Mouse (Mus musculus): ENCODE measurements at regions not wholly inside any gene's neighbourhood (a gene's known extent, or its start where the extent isn't known, plus 50 kb on each side); places are given as distances from the start of the nearest gene placed in this dataset.

DNA sequence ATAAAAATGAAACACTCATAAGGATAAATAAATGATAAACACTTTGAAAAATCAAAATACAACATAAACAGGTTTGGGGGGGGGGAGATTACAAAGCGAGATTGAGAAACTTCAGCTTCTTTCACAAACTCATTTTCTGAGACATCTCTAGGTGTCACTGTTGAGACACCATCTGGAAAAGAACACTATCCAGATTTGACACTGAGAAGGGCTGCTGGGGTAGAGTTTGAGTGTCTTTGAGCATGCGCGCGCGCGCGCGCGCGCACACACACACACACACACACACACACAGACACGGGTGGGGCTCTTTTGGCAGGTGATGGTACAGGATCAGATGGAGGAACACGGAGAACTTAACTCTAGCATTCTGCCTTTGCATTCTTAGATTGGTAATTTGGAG, 230.7 kb upstream of the Ddx18 start:
- Histone ChIP-seq H3K9ac (replicated peaks; ENCODE audit: low read length, poor library complexity, severe bottlenecking) (no peak overlapping the region), H3K27me3 (ENCODE audit: insufficient read depth, low read length) (no peaks in the 10 kb centered on the region), H3K4me1 (ENCODE audit: insufficient read depth, low read length) (no peaks in the 10 kb centered on the region), H3K9me3 (ENCODE audit: low read length) (no peaks in the 10 kb centered on the region), H3K4me3 (ENCODE audit: low read depth, low read length) (no peak overlapping the region), H3K27ac (ENCODE audit: low read depth, low read length) (no peak overlapping the region), H3K4me2 (ENCODE audit: low read depth, low read length, poor library complexity, severe bottlenecking) (no peak overlapping the region), H3K36me3 (ENCODE audit: insufficient read depth, low read length) (no peaks in the 10 kb centered on the region)
- TF ChIP-seq CTCF (IDR thresholded peaks at IDR 0.05), result peak; percentile 68
- WGBS, result 82% methylated on average over 12 of the region's 12 CpGs
- DNase-seq (ENCODE audit: low spot score), result peak; percentile 68
- no peak for ATAC-seq (ENCODE audit: low FRiP score)

DNA sequence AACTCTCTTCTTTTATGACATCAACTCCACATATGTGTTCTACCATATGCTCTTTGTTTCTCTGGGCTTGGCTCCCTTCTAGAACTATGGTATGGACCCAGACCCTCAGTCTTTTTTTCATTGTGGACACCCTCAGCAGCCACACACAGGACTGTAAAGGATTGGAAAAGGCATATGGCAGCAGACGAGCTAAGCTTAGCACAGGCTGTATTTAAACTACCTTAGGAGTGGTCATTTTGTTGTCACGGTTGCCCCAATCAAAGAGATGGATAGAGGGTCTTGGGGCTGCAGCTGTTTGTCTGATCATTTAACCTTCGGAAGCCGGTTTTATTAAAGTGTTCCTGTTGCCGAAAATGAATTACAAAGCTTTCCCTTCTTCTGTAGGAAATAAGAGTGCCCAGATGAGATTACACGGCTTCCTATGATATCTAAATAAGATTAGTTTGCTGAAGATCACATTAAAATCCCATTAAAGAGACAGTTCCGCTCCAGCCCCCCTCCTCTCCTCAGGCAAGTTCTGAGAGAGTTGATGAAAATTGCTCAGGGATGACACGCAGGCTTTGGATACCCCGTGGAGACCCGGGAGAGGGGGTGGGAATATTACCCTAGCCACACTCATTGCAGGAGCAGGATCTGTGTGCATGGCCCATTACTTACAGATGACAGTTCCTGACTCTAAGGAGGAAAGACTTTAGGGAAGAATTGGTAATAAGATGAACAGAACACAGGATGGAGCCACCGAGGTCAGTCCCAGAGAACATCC, 227.4 kb upstream of the Ddx18 start:
- no peak overlapping the region for H3K9ac ChIP-seq (replicated peaks; ENCODE audit: low read length, poor library complexity, severe bottlenecking)
- no peaks in the 10 kb centered on the region for H3K36me3 ChIP-seq (ENCODE audit: insufficient read depth, low read length)
- no peaks in the 10 kb centered on the region for H3K27me3 ChIP-seq (ENCODE audit: insufficient read depth, low read length)
- no peak overlapping the region for H3K27ac ChIP-seq (ENCODE audit: low read depth, low read length)
- no peaks in the 10 kb centered on the region for H3K4me1 ChIP-seq (ENCODE audit: insufficient read depth, low read length)
- 39% methylated on average over 11 of the region's 11 CpGs for WGBS
- ATAC-seq (ENCODE audit: low FRiP score) (no peak; the same call in 1 of the 2 replicates), DNase-seq (ENCODE audit: low spot score) (peak; percentile 46)
- TF ChIP-seq CTCF (IDR thresholded peaks at IDR 0.05), result no peak
- H3K4me2 ChIP-seq (ENCODE audit: low read depth, low read length, poor library complexity, severe bottlenecking), result no peak overlapping the region
- H3K4me3 ChIP-seq (ENCODE audit: low read depth, low read length), result no peak overlapping the region
- no peaks in the 10 kb centered on the region for H3K9me3 ChIP-seq (ENCODE audit: low read length)

DNA sequence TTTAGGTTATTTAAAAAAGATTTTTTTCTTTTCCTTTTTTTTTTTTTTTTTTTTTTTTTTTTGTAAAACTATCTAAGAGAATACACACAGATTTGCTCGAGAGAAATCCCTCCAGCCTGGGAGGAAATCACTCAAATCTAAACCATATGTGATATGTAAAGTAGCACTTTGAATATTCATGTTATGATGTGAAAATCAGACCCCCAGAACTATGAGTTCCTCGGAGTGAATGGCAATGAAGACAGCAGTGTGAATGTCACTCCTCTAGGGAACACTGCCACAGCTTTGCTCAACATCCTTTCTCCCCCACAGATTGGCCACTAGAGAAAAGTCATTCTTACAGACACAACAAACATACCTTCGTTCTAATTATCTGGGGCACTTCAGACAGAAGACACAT, 217.8 kb upstream of the Ddx18 start:
- no peak overlapping the region for H3K9ac ChIP-seq (replicated peaks; ENCODE audit: low read length, poor library complexity, severe bottlenecking)
- DNase-seq (ENCODE audit: low spot score) (no peak), ATAC-seq (ENCODE audit: low FRiP score) (no peak)
- H3K4me3 ChIP-seq (ENCODE audit: low read depth, low read length), result no peak overlapping the region
- H3K27ac ChIP-seq (ENCODE audit: low read depth, low read length), result no peak overlapping the region
- H3K36me3 ChIP-seq (ENCODE audit: insufficient read depth, low read length), result no peaks in the 10 kb centered on the region
- H3K27me3 ChIP-seq (ENCODE audit: insufficient read depth, low read length), result no peaks in the 10 kb centered on the region
- H3K9me3 ChIP-seq (ENCODE audit: low read length), result no peaks in the 10 kb centered on the region
- no peak overlapping the region for H3K4me2 ChIP-seq (ENCODE audit: low read depth, low read length, poor library complexity, severe bottlenecking)
- no peaks in the 10 kb centered on the region for H3K4me1 ChIP-seq (ENCODE audit: insufficient read depth, low read length)
- 27% methylated on average over 3 of the region's 3 CpGs for WGBS
- TF ChIP-seq CTCF (IDR thresholded peaks at IDR 0.05), result no peak

DNA sequence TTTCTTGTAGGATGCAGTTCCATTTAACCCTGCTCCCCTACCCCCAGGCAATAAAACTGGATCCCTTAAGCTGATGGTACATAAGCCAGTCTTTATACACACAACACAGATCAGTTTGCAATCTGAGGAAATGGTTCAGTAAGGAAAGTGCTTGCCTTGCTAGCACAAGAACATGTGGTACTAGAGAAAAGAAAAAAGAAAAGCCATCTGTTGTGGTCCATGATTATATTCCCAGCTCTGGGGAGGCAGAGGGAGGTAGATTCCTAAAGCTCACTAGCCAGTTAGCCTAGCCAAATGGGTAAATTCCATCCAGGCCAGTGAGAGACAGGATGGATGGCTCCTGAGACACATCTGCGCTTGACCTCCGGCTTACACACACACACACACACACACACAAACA, 206.2 kb upstream of the Ddx18 start:
- WGBS, result 94% methylated on average over 2 of the region's 2 CpGs
- Histone ChIP-seq H3K27me3 (ENCODE audit: insufficient read depth, low read length) (no peaks in the 10 kb centered on the region), H3K9ac (replicated peaks; ENCODE audit: low read length, poor library complexity, severe bottlenecking) (no peak overlapping the region), H3K4me2 (ENCODE audit: low read depth, low read length, poor library complexity, severe bottlenecking) (no peak overlapping the region), H3K9me3 (ENCODE audit: low read length) (no peaks in the 10 kb centered on the region), H3K4me1 (ENCODE audit: insufficient read depth, low read length) (no peaks in the 10 kb centered on the region), H3K4me3 (ENCODE audit: low read depth, low read length) (no peak overlapping the region), H3K27ac (ENCODE audit: low read depth, low read length) (no peak overlapping the region), H3K36me3 (ENCODE audit: insufficient read depth, low read length) (no peaks in the 10 kb centered on the region)
- no peak for DNase-seq (ENCODE audit: low spot score)
- TF ChIP-seq CTCF (IDR thresholded peaks at IDR 0.05), result no peak
- no peak for ATAC-seq (ENCODE audit: low FRiP score)

DNA sequence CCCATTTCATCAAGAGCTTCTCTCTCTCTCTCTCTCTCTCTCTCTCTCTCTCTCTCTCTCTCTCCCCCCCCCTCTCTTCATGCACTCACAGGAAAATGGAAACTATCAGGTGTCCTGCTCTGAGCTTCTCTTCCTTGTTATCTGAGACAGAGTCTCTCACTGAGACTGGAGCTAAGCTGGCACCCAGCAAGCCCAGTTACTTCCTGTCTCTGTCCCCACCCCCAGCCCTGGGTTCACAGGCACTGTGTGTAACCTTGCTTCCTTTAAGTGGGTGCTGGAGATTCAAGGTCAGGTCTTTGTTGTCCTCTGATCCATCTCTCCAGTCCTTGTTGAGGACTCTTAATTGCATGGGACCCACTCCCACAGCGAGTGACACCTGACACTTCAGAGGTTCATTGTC, 203.7 kb upstream of the Ddx18 start:
- DNase-seq (ENCODE audit: low spot score) (no peak), ATAC-seq (ENCODE audit: low FRiP score) (no peak)
- no peaks in the 10 kb centered on the region for H3K27me3 ChIP-seq (ENCODE audit: insufficient read depth, low read length)
- 87% methylated on average over 1 of the region's 1 CpGs for WGBS
- no peaks in the 10 kb centered on the region for H3K36me3 ChIP-seq (ENCODE audit: insufficient read depth, low read length)
- no peak for TF ChIP-seq CTCF (IDR thresholded peaks at IDR 0.05)
- H3K9ac ChIP-seq (replicated peaks; ENCODE audit: low read length, poor library complexity, severe bottlenecking), result no peak overlapping the region
- no peak overlapping the region for H3K4me3 ChIP-seq (ENCODE audit: low read depth, low read length)
- no peaks in the 10 kb centered on the region for H3K9me3 ChIP-seq (ENCODE audit: low read length)
- H3K27ac ChIP-seq (ENCODE audit: low read depth, low read length), result no peak overlapping the region
- H3K4me1 ChIP-seq (ENCODE audit: insufficient read depth, low read length), result no peaks in the 10 kb centered on the region
- no peak overlapping the region for H3K4me2 ChIP-seq (ENCODE audit: low read depth, low read length, poor library complexity, severe bottlenecking)

DNA sequence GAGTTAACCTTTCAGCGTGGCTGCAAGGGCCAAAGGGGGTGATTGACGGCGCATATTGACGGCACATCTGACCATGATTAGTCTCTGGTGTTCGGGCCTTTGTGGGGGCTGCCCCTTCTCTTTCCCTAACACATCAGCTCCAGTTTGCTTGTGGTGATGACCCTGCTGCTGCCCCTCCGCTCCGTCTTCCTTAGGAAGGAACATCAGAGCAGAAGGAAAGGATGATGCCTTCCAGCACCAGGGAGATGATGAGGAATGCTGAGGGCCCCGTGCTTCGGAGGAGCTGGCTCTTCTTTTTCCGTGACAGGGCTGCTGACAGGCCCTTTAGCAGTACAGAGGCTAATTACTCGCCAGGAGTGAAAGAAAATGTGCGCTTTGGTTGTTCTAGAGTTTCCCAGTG, 203.1 kb upstream of the Ddx18 start:
- DNase-seq (ENCODE audit: low spot score) (peak; percentile 10), ATAC-seq (ENCODE audit: low FRiP score) (no peak)
- no peak overlapping the region for H3K27ac ChIP-seq (ENCODE audit: low read depth, low read length)
- H3K27me3 ChIP-seq (ENCODE audit: insufficient read depth, low read length), result no peaks in the 10 kb centered on the region
- H3K4me3 ChIP-seq (ENCODE audit: low read depth, low read length), result no peak overlapping the region
- no peak for TF ChIP-seq CTCF (IDR thresholded peaks at IDR 0.05)
- H3K4me2 ChIP-seq (ENCODE audit: low read depth, low read length, poor library complexity, severe bottlenecking), result no peak overlapping the region
- H3K4me1 ChIP-seq (ENCODE audit: insufficient read depth, low read length), result no peaks in the 10 kb centered on the region
- 48% methylated on average over 12 of the region's 12 CpGs for WGBS
- H3K9ac ChIP-seq (replicated peaks; ENCODE audit: low read length, poor library complexity, severe bottlenecking), result no peak overlapping the region
- H3K9me3 ChIP-seq (ENCODE audit: low read length), result no peaks in the 10 kb centered on the region
- H3K36me3 ChIP-seq (ENCODE audit: insufficient read depth, low read length), result no peaks in the 10 kb centered on the region

Data from midbrain, postnatal 0 days (tissue).